Comparison of ENCODE assay signal across 16 mouse cellular contexts in genomic region chr1:78363965-78364889, GRCm38 (mm10). TPM values are rescaled to one million over a fixed set of nuclear protein-coding genes. Genes with fewer than 3 reads are reported as not detected.
A peak's percentile ranks its signal among the peaks of the same experiment; 100 is the strongest.
DNase-seq lines count a peak whose midpoint lies in the region; ATAC-seq and TF ChIP-seq lines count a peak whose summit lies in the region.
"Had no signal": no experiment of that assay in that cellular context is flagged by ENCODE, and none has a peak within 500 bp of the region (broad histone marks: within the 10 kb centered on the region; RNA-seq: fewer than 3 reads in every experiment).

No protein-coding gene starts in this region.

- 30% methylated on average over 13 of the region's 13 CpGs for WGBS in kidney, embryonic 16.5 days
- WGBS in intestine, postnatal 0 days: 46% methylated on average over 13 of the region's 13 CpGs

- H3K4me2 ChIP-seq in kidney, embryonic 16.5 days (replicated peaks; ENCODE audit: low read depth, low read length): no peak overlapping the region
- no peak overlapping the region for H3K4me2 ChIP-seq in intestine, postnatal 0 days (replicated peaks; ENCODE audit: low read depth)
- H3K4me2 ChIP-seq: hindbrain, embryonic 13.5 days; limb, embryonic 15.5 days; neural tube, embryonic 13.5 days had no signal

- H3K9ac ChIP-seq in kidney, embryonic 16.5 days (replicated peaks; ENCODE audit: low read length): no peak overlapping the region
- H3K9ac ChIP-seq in intestine, postnatal 0 days (ENCODE audit: low read depth, low read length): no peak overlapping the region
- H3K9ac ChIP-seq: hindbrain, embryonic 13.5 days; limb, embryonic 15.5 days; neural tube, embryonic 13.5 days had no signal

- H3K27me3 ChIP-seq in kidney, embryonic 16.5 days (ENCODE audit: insufficient read depth, low read length): no peaks in the 10 kb centered on the region; the same call in 1 of the 2 replicates
- no peaks in the 10 kb centered on the region for H3K27me3 ChIP-seq in intestine, postnatal 0 days (replicated peaks; ENCODE audit: control insufficient read depth, insufficient read depth, low read length)
- H3K27me3 ChIP-seq: limb, embryonic 15.5 days had no signal

- H3K27ac ChIP-seq in kidney, embryonic 16.5 days (ENCODE audit: low read length): peak overlapping the region; percentile 77
- H3K27ac ChIP-seq in intestine, postnatal 0 days (ENCODE audit: low read depth, low read length): no peak overlapping the region
- H3K27ac ChIP-seq: heart, embryonic 10.5 days; hindbrain, embryonic 13.5 days; limb, embryonic 15.5 days; neural tube, embryonic 13.5 days had no signal

- no peak for DNase-seq in kidney, postnatal 14 days
- peak; percentile 81 for DNase-seq in brain, embryonic 14.5 days (ENCODE audit: low read depth)
- peak; percentile 12 for DNase-seq in embryo, embryonic 9.5 days (ENCODE audit: extremely low spot score)
- no peak for DNase-seq in thymus, postnatal 36 days
- no peak for DNase-seq in layer of hippocampus, adult 11-12 months (ENCODE audit: low spot score)
- DNase-seq: cerebellum, adult 9-10 months; heart, postnatal 10 days; kidney, adult 8-10 months; right cerebral cortex, postnatal 4 days had no signal

- H3K4me3 ChIP-seq in kidney, embryonic 16.5 days (ENCODE audit: low read length): no peak overlapping the region
- no peak overlapping the region for H3K4me3 ChIP-seq in intestine, postnatal 0 days (ENCODE audit: low read depth, low read length)
- H3K4me3 ChIP-seq: erythroblast, embryonic 14.5 days; heart, embryonic 10.5 days; hindbrain, embryonic 13.5 days; limb, embryonic 15.5 days; neural tube, embryonic 13.5 days had no signal

- no peaks in the 10 kb centered on the region for H3K9me3 ChIP-seq in kidney, embryonic 16.5 days (ENCODE audit: low read length)
- H3K9me3 ChIP-seq in intestine, postnatal 0 days (ENCODE audit: control insufficient read depth): no peaks in the 10 kb centered on the region
- H3K9me3 ChIP-seq: heart, embryonic 10.5 days; hindbrain, embryonic 13.5 days; limb, embryonic 15.5 days; neural tube, embryonic 13.5 days had no signal

- H3K36me3 ChIP-seq in kidney, embryonic 16.5 days (ENCODE audit: insufficient read depth, low read length): no peaks in the 10 kb centered on the region
- 0 out of 2 replicates have a peak, but pooled peaks cover 5% of the 10 kb centered on the region for H3K36me3 ChIP-seq in intestine, postnatal 0 days (ENCODE audit: control insufficient read depth, insufficient read depth)
- H3K36me3 ChIP-seq: heart, embryonic 10.5 days; hindbrain, embryonic 13.5 days; limb, embryonic 15.5 days; neural tube, embryonic 13.5 days had no signal

- peaks cover 24% of the 10 kb centered on the region for H3K4me1 ChIP-seq in kidney, embryonic 16.5 days (ENCODE audit: insufficient read depth, low read length)
- H3K4me1 ChIP-seq in intestine, postnatal 0 days (replicated peaks; ENCODE audit: control insufficient read depth, insufficient read depth, low read length): no peaks in the 10 kb centered on the region
- H3K4me1 ChIP-seq: limb, embryonic 15.5 days had no signal

- TF ChIP-seq CTCF in brain, embryonic 14.5 days (IDR thresholded peaks at IDR 0.05; ENCODE audit: borderline replicate concordance, extremely low read depth, insufficient read depth, insufficient read length): no peak
- TF ChIP-seq CTCF in intestine, postnatal 0 days (IDR thresholded peaks at IDR 0.05; ENCODE audit: low read depth): no peak

- TF ChIP-seq POLR2A in brain, embryonic 14.5 days (IDR thresholded peaks at IDR 0.05; ENCODE audit: borderline replicate concordance, extremely low read depth, insufficient read depth, insufficient read length, poor library complexity, severe bottlenecking): no peak

- ATAC-seq in kidney, embryonic 16.5 days (ENCODE audit: low FRiP score, low TSS enrichment): peak; percentile 83
- 0 out of 2 replicates have a peak, but pooled peaks have one; percentile 31 for ATAC-seq in intestine, postnatal 0 days

RNA-seq across cellular contexts. Expression of gene Sgpp2, which starts 54.1 kb away (rescaled TPM):
- 22.1 and 27.5 TPM in 2 replicates for polyA plus RNA-seq in kidney, embryonic 16.5 days (2015; fragmentation: Nextera tagmentation; extraction: Ambion mirVana)
- polyA plus RNA-seq in brain, embryonic 14.5 days (2012; rRNA removed): 0.68 and 1.4 TPM in 2 replicates
- polyA plus RNA-seq in intestine, postnatal 0 days (2015; fragmentation: Nextera tagmentation; extraction: Ambion mirVana): 23.0 and 25.9 TPM in 2 replicates
- polyA plus RNA-seq: erythroblast, embryonic 14.5 days had no signal

Comparison
In these comparisons a context has a peak if more than half of its experiments do, and no peak if none do; other contexts are left out.
1. DNase-seq: peak in brain, embryonic 14.5 days (single experiment) and embryo, embryonic 9.5 days (single experiment); none in kidney, postnatal 14 days (single experiment), thymus, postnatal 36 days (0 of 2) and layer of hippocampus, adult 11-12 months (single experiment).